Mouse (Mus musculus): ENCODE results near the gene Chit1. TPM values are rescaled to one million over a fixed set of nuclear protein-coding genes. Genes with fewer than 3 reads are reported as not detected.

The Chit1 gene
- polyA plus RNA-seq, 1 experiment from 2014 or later, result not detected

- H3K4me3 ChIP-seq (replicated peaks), result no peak overlapping the region
- no peak overlapping the region for H3K4me2 ChIP-seq (replicated peaks)
- H3K4me1 ChIP-seq (replicated peaks), result peaks cover 44% of the 10 kb centered on the region
- H3K27me3 ChIP-seq (replicated peaks), result no peaks in the 10 kb centered on the region
- H3K9me3 ChIP-seq, result no peaks in the 10 kb centered on the region
- H3K9ac ChIP-seq, result no peak overlapping the region
- 77% methylated on average over 6 of the region's 6 CpGs for WGBS
- H3K27ac ChIP-seq, result no peak overlapping the region
- ATAC-seq, result no peak; the same call in 1 of the 2 replicates
- no peaks in the 10 kb centered on the region for H3K36me3 ChIP-seq
Measured at GRCm38 (mm10) chr1:134073061-134073564, 37.9 kb upstream of the Chit1 start.

- Histone ChIP-seq H3K9me3 (no peaks in the 10 kb centered on the region), H3K9ac (no peak overlapping the region), H3K27ac (no peak overlapping the region), H3K4me2 (replicated peaks) (no peak overlapping the region), H3K4me3 (replicated peaks) (no peak overlapping the region), H3K36me3 (no peaks in the 10 kb centered on the region), H3K4me1 (replicated peaks) (peaks cover 46% of the 10 kb centered on the region), H3K27me3 (replicated peaks) (no peaks in the 10 kb centered on the region)
- no peak for ATAC-seq
- WGBS, result 57% methylated on average over 1 of the region's 1 CpGs
Measured at GRCm38 (mm10) chr1:134073658-134074057, 37.4 kb upstream of the Chit1 start.

- Histone ChIP-seq H3K27me3 (replicated peaks) (no peaks in the 10 kb centered on the region), H3K4me2 (replicated peaks) (no peak overlapping the region), H3K9ac (no peak overlapping the region), H3K36me3 (no peaks in the 10 kb centered on the region), H3K9me3 (no peaks in the 10 kb centered on the region), H3K4me3 (replicated peaks) (no peak overlapping the region), H3K27ac (no peak overlapping the region), H3K4me1 (replicated peaks) (peaks cover 46% of the 10 kb centered on the region)
- ATAC-seq, result no peak
- 69% methylated on average over 3 of the region's 3 CpGs for WGBS
Measured at GRCm38 (mm10) chr1:134074184-134074583, 36.9 kb upstream of the Chit1 start.

- Histone ChIP-seq H3K27me3 (replicated peaks) (no peaks in the 10 kb centered on the region), H3K36me3 (no peaks in the 10 kb centered on the region), H3K9ac (no peak overlapping the region), H3K27ac (no peak overlapping the region), H3K4me3 (replicated peaks) (no peak overlapping the region), H3K4me1 (replicated peaks) (peaks cover 48% of the 10 kb centered on the region), H3K4me2 (replicated peaks) (no peak overlapping the region), H3K9me3 (no peaks in the 10 kb centered on the region)
- ATAC-seq, result no peak
- WGBS, result 77% methylated on average over 10 of the region's 10 CpGs
Measured at GRCm38 (mm10) chr1:134074606-134075005, 36.4 kb upstream of the Chit1 start.

- no peak for ATAC-seq
- WGBS, result 86% methylated on average over 8 of the region's 8 CpGs
- Histone ChIP-seq H3K4me1 (replicated peaks) (peaks cover 50% of the 10 kb centered on the region), H3K4me2 (replicated peaks) (peak overlapping the region; percentile 80), H3K27me3 (replicated peaks) (no peaks in the 10 kb centered on the region), H3K4me3 (replicated peaks) (no peak overlapping the region), H3K36me3 (no peaks in the 10 kb centered on the region), H3K9ac (0 out of 2 replicates have a peak overlapping the region, but pooled peaks have one; percentile 10), H3K27ac (no peak overlapping the region), H3K9me3 (no peaks in the 10 kb centered on the region)
Measured at GRCm38 (mm10) chr1:134075532-134075931, 35.5 kb upstream of the Chit1 start.

GRCm38 (mm10) chr1:134076789-134077188, 34.3 kb upstream of the Chit1 start:
- Histone ChIP-seq H3K27me3 (replicated peaks) (no peaks in the 10 kb centered on the region), H3K36me3 (no peaks in the 10 kb centered on the region), H3K4me1 (replicated peaks) (peaks cover 38% of the 10 kb centered on the region), H3K9ac (0 out of 2 replicates have a peak overlapping the region, but pooled peaks have one; percentile 0), H3K4me2 (replicated peaks) (peak overlapping the region; percentile 80), H3K4me3 (replicated peaks) (peak overlapping the region; percentile 5; the same call in 1 of the 2 replicates), H3K27ac (no peak overlapping the region), H3K9me3 (no peaks in the 10 kb centered on the region)
- ATAC-seq, result no peak
- WGBS, result 76% methylated on average over 2 of the region's 2 CpGs

GRCm38 (mm10) chr1:134077389-134078060, 33.5 kb upstream of the Chit1 start:
- Histone ChIP-seq H3K27me3 (replicated peaks) (no peaks in the 10 kb centered on the region), H3K27ac (peak overlapping the region; percentile 52; the same call in 1 of the 2 replicates), H3K9me3 (no peaks in the 10 kb centered on the region), H3K4me1 (replicated peaks) (peaks cover 37% of the 10 kb centered on the region), H3K36me3 (no peaks in the 10 kb centered on the region), H3K4me2 (replicated peaks) (peak overlapping the region; percentile 80), H3K9ac (peak overlapping the region; percentile 75), H3K4me3 (replicated peaks) (peak overlapping the region; percentile 68)
- WGBS, result 41% methylated on average over 14 of the region's 14 CpGs
- no peak for ATAC-seq

- peak overlapping the region; percentile 52 for H3K27ac ChIP-seq
- H3K36me3 ChIP-seq, result no peaks in the 10 kb centered on the region
- H3K4me1 ChIP-seq (replicated peaks), result peaks cover 40% of the 10 kb centered on the region
- peak overlapping the region; percentile 68 for H3K4me3 ChIP-seq (replicated peaks)
- ATAC-seq, result peak; percentile 11
- peak overlapping the region; percentile 75 for H3K9ac ChIP-seq
- H3K27me3 ChIP-seq (replicated peaks), result no peaks in the 10 kb centered on the region
- 8% methylated on average over 19 of the region's 19 CpGs for WGBS
- H3K4me2 ChIP-seq (replicated peaks), result peak overlapping the region; percentile 80
- no peaks in the 10 kb centered on the region for H3K9me3 ChIP-seq
Measured at GRCm38 (mm10) chr1:134078061-134078795, 32.8 kb upstream of the Chit1 start.

- Histone ChIP-seq H3K9ac (peak within 1 kb of the TSS; percentile 75), H3K9me3 (no peaks in the 10 kb centered on the region), H3K27ac (peak within 1 kb of the TSS; percentile 78), H3K4me1 (replicated peaks) (peaks cover 41% of the 10 kb centered on the region), H3K4me3 (replicated peaks) (peak within 1 kb of the TSS; percentile 68), H3K4me2 (replicated peaks) (peak within 1 kb of the TSS; percentile 80), H3K36me3 (no peaks in the 10 kb centered on the region), H3K27me3 (replicated peaks) (no peaks in the 10 kb centered on the region)
- peak; percentile 97 for ATAC-seq
- under 1% methylated on average over 58 of the region's 62 CpGs for WGBS
Measured at GRCm38 (mm10) chr1:134078802-134079476, 32.1 kb upstream of the Chit1 start, which contains the start of gene Btg2. Btg2 (minus strand) TSS chr1:134079120.

- Histone ChIP-seq H3K4me3 (replicated peaks) (peak overlapping the region; percentile 68), H3K27ac (peak overlapping the region; percentile 78), H3K36me3 (no peaks in the 10 kb centered on the region), H3K9ac (peak overlapping the region; percentile 75), H3K9me3 (no peaks in the 10 kb centered on the region), H3K27me3 (replicated peaks) (no peaks in the 10 kb centered on the region), H3K4me2 (replicated peaks) (peak overlapping the region; percentile 73), H3K4me1 (replicated peaks) (peaks cover 41% of the 10 kb centered on the region)
- peak; percentile 5 for ATAC-seq
- 6% methylated on average over 9 of the region's 9 CpGs for WGBS
Measured at GRCm38 (mm10) chr1:134079477-134080163, 31.4 kb upstream of the Chit1 start.

GRCm38 (mm10) chr1:134080406-134080805, 30.6 kb upstream of the Chit1 start:
- no peak overlapping the region for H3K4me3 ChIP-seq (replicated peaks)
- H3K27me3 ChIP-seq (replicated peaks), result no peaks in the 10 kb centered on the region
- H3K9ac ChIP-seq, result no peak overlapping the region
- H3K36me3 ChIP-seq, result no peaks in the 10 kb centered on the region
- ATAC-seq, result no peak
- no peak overlapping the region for H3K4me2 ChIP-seq (replicated peaks)
- WGBS, result 83% methylated on average over 4 of the region's 4 CpGs
- H3K9me3 ChIP-seq, result no peaks in the 10 kb centered on the region
- H3K27ac ChIP-seq, result 0 out of 2 replicates have a peak overlapping the region, but pooled peaks have one; percentile 78
- H3K4me1 ChIP-seq (replicated peaks), result peaks cover 41% of the 10 kb centered on the region

Data from intestine, embryonic 15.5 days (tissue).